Mouse (Mus musculus): ENCODE data around the gene Tmem219. TPM values are rescaled to one million over a fixed set of nuclear protein-coding genes. Genes with fewer than 3 reads are reported as not detected.

Gene Tmem219
- 25.3 and 25.7 TPM in 2 replicates for polyA plus RNA-seq (2015; fragmentation: Nextera tagmentation; extraction: Ambion mirVana)

DNA sequence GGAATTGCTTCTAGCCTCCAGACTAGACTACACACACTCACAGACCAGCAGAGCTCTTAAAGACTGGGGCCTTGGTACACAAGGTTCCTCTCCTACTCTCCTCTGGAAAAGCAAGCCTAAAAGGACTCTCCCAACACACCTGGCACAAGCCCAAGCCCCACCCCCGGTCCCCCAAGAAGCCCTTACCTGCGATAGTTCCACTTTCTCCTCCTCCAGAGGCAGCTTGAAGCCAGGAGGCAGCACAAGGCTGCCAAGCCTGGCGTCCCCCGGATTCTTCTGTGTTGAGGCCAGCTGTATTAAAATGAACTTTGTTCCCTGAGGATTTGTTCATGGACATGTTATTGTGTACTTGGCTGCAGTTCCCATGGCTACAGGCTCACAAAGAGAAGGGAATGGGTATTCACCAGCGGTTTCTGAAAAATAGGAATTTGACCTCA is at the start of gene Tmem219:
Gene Tmem219 (minus strand): TSS at position 294 of the 437 bp plus-strand sequence.
- Histone ChIP-seq H3K27ac (replicated peaks) (0 out of 2 replicates have a peak within 1 kb of the TSS, but pooled peaks have one; percentile 25), H3K4me2 (no peak within 1 kb of the TSS), H3K4me1 (replicated peaks) (peaks cover 12% of the 10 kb centered on the region), H3K9ac (no peak within 1 kb of the TSS), H3K36me3 (no peaks in the 10 kb centered on the region), H3K27me3 (no peaks in the 10 kb centered on the region), H3K4me3 (no peak within 1 kb of the TSS), H3K9me3 (no peaks in the 10 kb centered on the region)
- WGBS, result 17% methylated on average over 5 of the region's 5 CpGs
- ATAC-seq (ENCODE audit: low read depth), result no peak

DNA sequence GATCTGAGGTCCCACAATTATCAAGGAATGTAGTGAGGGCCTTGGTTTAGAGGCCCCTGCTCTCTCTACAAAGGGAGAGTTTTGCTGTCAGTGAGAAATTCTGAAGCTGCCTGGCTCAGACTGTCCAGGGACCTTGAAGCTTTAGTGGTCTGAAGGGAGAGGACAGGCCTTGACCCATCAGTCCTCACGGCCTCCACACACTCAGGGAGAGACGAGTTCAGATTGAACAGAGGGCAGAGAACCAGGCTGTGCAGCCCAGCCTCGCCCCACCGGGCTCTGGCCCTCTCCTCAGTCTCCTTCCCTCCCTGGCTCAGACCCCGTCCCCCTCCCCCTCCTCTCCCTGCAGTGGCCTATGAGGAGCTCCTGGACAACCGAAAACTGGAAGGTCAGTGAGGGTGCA is 44.6 kb upstream of the Tmem219 start:
- H3K9me3 ChIP-seq, result no peaks in the 10 kb centered on the region
- H3K4me1 ChIP-seq (replicated peaks), result no peaks in the 10 kb centered on the region
- ATAC-seq (ENCODE audit: low read depth), result no peak
- no peak overlapping the region for H3K4me2 ChIP-seq
- H3K4me3 ChIP-seq, result no peak overlapping the region
- peaks cover 17% of the 10 kb centered on the region for H3K27me3 ChIP-seq
- H3K9ac ChIP-seq, result no peak overlapping the region
- H3K27ac ChIP-seq (replicated peaks), result no peak overlapping the region
- WGBS, result 69% methylated on average over 6 of the region's 6 CpGs
- H3K36me3 ChIP-seq, result peaks cover 92% of the 10 kb centered on the region

DNA sequence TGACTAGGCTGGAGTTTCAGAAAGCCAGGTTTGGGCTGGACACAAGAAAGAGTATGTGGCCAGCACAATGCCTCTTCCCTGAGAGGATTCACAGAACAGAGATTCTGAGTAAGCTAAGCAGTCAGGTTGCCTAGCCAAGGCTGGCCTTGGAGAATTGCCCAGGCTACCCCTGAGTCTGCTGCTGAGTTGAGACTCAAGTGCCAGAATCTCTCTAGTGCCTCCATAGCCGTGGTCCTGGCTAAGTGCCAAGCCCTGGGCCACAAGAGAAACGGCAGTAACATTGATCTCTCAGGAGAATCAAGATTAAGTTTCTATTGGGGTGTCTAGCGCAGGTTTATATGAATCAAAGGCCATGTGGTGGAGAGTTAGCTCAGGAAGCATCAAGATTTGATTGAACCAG is 42.9 kb upstream of the Tmem219 start:
- no peak for ATAC-seq (ENCODE audit: low read depth)
- Histone ChIP-seq H3K4me2 (no peak overlapping the region), H3K9me3 (no peaks in the 10 kb centered on the region), H3K9ac (no peak overlapping the region), H3K27me3 (peaks cover 35% of the 10 kb centered on the region), H3K4me1 (replicated peaks) (no peaks in the 10 kb centered on the region), H3K36me3 (peaks cover 92% of the 10 kb centered on the region), H3K4me3 (no peak overlapping the region), H3K27ac (replicated peaks) (no peak overlapping the region)
- 60% methylated on average over 3 of the region's 3 CpGs for WGBS

DNA sequence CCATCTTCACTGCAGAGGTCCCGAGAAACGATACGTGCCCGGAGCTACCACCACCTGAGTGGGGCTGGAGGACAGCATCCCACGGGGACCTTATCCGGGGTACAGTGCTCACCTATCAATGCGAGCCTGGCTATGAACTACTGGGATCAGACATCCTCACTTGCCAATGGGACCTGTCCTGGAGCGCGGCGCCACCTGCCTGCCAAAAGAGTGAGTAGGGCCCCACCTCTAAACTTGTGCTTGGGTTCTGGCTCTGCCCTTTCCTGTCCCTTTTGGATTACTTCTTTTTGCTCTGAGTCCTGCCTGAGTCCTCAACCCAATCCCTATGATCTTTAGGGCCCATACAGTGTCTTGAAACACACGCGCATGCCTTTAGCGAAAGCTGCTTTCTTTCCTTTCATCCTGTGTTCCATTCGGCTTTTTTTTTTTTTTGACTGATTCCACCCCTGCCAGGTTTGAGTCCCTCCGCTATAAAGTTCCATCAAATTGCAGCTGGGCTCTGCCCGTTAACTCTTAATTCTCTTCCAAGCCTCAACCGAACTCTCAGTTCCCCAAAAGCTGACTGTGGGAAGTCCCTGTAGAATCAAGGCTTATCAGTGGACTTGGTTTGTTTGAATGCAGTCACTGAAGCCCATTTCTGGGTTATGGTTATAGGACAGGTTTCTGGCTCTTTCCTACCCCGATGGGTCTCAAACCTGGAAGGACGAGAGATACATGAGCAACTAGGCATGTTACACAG is 41.0 kb upstream of the Tmem219 start:
- peaks cover 92% of the 10 kb centered on the region for H3K36me3 ChIP-seq
- H3K9me3 ChIP-seq, result no peaks in the 10 kb centered on the region

DNA sequence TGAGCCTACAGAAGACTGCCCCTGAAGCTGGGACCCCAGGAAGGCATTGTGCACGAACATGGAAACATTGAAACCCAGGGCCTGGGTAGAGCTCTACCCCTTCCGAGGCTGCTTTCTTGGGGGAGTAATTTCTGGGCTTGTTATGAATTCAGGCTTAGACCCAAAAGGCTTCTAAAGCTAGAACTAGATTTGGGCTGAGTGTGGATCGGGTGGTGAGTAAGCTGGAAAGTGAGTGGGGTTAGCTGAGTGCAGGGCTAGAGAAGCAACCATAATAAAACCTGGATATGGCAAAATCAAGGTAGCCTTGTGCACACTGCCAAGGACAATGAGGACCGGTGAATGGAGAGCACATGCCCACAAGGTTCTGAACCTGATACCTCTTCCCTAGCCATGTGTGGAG is 39.2 kb upstream of the Tmem219 start:
- no peak for ATAC-seq (ENCODE audit: low read depth)
- H3K27me3 ChIP-seq, result peaks cover 39% of the 10 kb centered on the region
- H3K9me3 ChIP-seq, result no peaks in the 10 kb centered on the region
- H3K27ac ChIP-seq (replicated peaks), result no peak overlapping the region
- 87% methylated on average over 4 of the region's 4 CpGs for WGBS
- no peak overlapping the region for H3K9ac ChIP-seq
- no peak overlapping the region for H3K4me2 ChIP-seq
- peaks cover 91% of the 10 kb centered on the region for H3K36me3 ChIP-seq
- no peaks in the 10 kb centered on the region for H3K4me1 ChIP-seq (replicated peaks)
- no peak overlapping the region for H3K4me3 ChIP-seq

More for the DNA sequence above, 41.0 kb upstream of the Tmem219 start:
- H3K9ac ChIP-seq, result peak overlapping the region; percentile 12; the same call in 1 of the 2 replicates
- no peak overlapping the region for H3K27ac ChIP-seq (replicated peaks)
- ATAC-seq (ENCODE audit: low read depth), result no peak
- 25% methylated on average over 19 of the region's 19 CpGs for WGBS
- no peak overlapping the region for H3K4me2 ChIP-seq
- H3K4me3 ChIP-seq, result no peak overlapping the region
- H3K27me3 ChIP-seq, result peaks cover 39% of the 10 kb centered on the region
- no peaks in the 10 kb centered on the region for H3K4me1 ChIP-seq (replicated peaks)

DNA sequence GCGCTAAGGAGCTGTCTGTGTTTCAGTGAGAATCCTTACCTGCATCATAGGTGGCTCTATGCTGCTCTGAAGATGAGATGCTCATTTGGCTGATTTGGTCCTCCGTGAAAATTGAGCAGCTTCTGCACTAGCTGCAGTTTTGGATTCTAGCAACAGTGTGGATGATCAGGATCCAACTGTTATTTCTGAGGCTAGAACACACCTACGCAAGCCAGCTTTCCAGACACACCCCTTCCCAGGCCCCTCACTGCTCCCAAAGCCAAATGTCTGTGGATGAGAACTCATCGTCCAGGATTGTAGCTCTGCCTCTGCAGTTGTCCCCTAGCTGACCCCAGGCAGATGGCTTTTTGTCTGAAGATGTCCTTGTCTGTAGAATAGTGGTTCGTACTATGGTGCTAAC is 38.4 kb upstream of the Tmem219 start:
- no peak overlapping the region for H3K9ac ChIP-seq
- H3K27ac ChIP-seq (replicated peaks), result no peak overlapping the region
- H3K36me3 ChIP-seq, result peaks cover 92% of the 10 kb centered on the region
- H3K4me2 ChIP-seq, result no peak overlapping the region
- H3K9me3 ChIP-seq, result no peaks in the 10 kb centered on the region
- no peaks in the 10 kb centered on the region for H3K4me1 ChIP-seq (replicated peaks)
- WGBS, result 82% methylated on average over 5 of the region's 5 CpGs
- H3K27me3 ChIP-seq, result peaks cover 39% of the 10 kb centered on the region
- no peak overlapping the region for H3K4me3 ChIP-seq
- ATAC-seq (ENCODE audit: low read depth), result no peak

DNA sequence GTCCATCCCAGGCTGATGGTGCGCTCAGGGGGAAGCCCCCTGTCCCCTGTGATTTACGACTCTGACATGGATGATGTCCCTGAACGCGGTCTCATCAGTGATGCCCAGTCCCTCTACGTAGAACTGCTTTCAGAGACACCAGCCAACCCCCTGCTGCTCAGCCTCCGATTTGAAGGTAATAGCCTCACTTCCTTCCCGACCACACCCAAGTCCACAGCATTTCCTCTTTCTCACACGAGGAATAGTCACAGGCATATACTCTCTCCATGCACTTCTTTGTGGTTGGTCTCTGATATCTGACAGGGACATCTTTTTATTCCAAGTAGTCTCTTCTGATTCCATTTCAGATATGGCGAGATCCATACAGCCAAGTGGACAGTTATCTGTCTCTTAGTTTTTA is 37.1 kb upstream of the Tmem219 start:
- peaks cover 39% of the 10 kb centered on the region for H3K27me3 ChIP-seq
- H3K4me2 ChIP-seq, result no peak overlapping the region
- no peaks in the 10 kb centered on the region for H3K4me1 ChIP-seq (replicated peaks)
- 52% methylated on average over 9 of the region's 9 CpGs for WGBS
- H3K9ac ChIP-seq, result no peak overlapping the region
- H3K27ac ChIP-seq (replicated peaks), result no peak overlapping the region
- no peak for ATAC-seq (ENCODE audit: low read depth)
- peaks cover 88% of the 10 kb centered on the region for H3K36me3 ChIP-seq
- no peaks in the 10 kb centered on the region for H3K9me3 ChIP-seq
- H3K4me3 ChIP-seq, result no peak overlapping the region

DNA sequence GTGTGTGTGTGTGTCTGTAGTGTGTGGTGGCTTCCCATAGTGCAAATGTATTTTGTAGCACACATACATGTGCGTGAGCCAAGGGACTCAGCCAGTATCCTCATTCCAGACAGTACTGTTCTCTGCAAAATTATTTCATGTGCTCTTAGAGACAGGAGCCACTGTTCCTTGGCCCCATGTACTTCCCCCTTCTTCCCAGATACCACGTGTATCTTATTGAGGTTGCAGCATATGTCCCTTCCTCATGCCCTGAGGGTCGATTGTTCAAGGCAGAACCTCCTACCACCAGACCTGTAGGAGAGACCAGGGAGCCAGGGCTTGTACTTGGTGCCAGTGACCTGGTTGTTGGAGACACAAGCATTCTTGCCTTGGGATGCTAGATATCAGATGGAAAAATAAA is 32.4 kb upstream of the Tmem219 start:
- no peaks in the 10 kb centered on the region for H3K9me3 ChIP-seq
- H3K36me3 ChIP-seq, result peaks cover 56% of the 10 kb centered on the region
- no peak overlapping the region for H3K4me2 ChIP-seq
- H3K27me3 ChIP-seq, result peaks cover 23% of the 10 kb centered on the region
- H3K4me1 ChIP-seq (replicated peaks), result peaks cover 43% of the 10 kb centered on the region
- no peak overlapping the region; the same call in 1 of the 2 replicates for H3K9ac ChIP-seq
- H3K4me3 ChIP-seq, result no peak overlapping the region
- ATAC-seq (ENCODE audit: low read depth), result no peak
- WGBS, result 81% methylated on average over 3 of the region's 3 CpGs
- H3K27ac ChIP-seq (replicated peaks), result no peak overlapping the region

DNA sequence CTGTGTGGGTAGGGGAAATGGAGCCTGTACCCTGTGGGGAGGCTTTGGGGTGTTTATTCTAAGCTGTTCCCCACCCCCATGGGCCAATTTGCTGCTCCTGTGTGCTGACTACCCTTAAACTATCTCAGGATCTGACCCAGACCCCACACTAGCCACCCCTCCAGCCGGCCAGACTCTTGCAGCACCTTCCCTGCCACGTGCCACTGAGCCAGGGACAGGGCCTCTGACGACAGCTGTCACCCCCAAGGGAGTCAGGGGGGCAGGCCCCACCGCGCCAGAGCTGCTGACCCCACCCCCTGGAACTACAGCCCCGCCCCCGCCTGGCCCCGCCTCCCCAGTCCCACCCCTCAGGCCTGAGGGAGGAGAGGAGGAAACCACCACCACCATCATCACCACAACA is 29.9 kb upstream of the Tmem219 start:
- Histone ChIP-seq H3K4me2 (peak overlapping the region; percentile 99), H3K27ac (replicated peaks) (peak overlapping the region; percentile 94), H3K4me1 (replicated peaks) (peaks cover 67% of the 10 kb centered on the region), H3K36me3 (peaks cover 34% of the 10 kb centered on the region), H3K4me3 (peak overlapping the region; percentile 58), H3K9ac (peak overlapping the region; percentile 78), H3K9me3 (no peaks in the 10 kb centered on the region), H3K27me3 (peaks cover 25% of the 10 kb centered on the region)
- no peak for ATAC-seq (ENCODE audit: low read depth)
- WGBS, result under 1% methylated on average over 8 of the region's 8 CpGs

DNA sequence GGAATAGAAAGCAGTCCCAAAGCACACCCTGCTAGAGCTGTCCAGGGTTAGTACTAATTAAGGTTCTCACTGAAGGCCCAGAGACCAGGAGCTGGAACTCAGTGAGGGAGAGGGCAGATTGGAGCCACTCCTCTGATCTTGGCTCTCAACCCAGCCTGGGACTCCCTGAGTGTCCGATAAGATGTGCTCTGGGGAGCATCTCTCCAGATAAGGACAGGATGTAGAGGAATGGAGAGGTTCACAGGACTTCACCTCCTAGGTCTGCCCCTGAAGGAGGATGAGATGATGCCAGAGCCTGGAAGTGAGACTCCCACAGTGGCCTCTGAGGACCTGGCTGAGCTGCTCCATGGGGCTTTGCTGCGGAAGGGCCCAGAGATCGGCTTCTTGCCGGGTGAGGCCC is 29.0 kb upstream of the Tmem219 start:
- no peaks in the 10 kb centered on the region for H3K9me3 ChIP-seq
- 21% methylated on average over 4 of the region's 4 CpGs for WGBS
- ATAC-seq (ENCODE audit: low read depth), result no peak
- peak overlapping the region; percentile 99 for H3K4me2 ChIP-seq
- peak overlapping the region; percentile 94 for H3K27ac ChIP-seq (replicated peaks)
- H3K27me3 ChIP-seq, result peaks cover 25% of the 10 kb centered on the region
- H3K4me1 ChIP-seq (replicated peaks), result peaks cover 75% of the 10 kb centered on the region
- peak overlapping the region; percentile 58 for H3K4me3 ChIP-seq
- H3K36me3 ChIP-seq, result peaks cover 31% of the 10 kb centered on the region
- H3K9ac ChIP-seq, result peak overlapping the region; percentile 78

DNA sequence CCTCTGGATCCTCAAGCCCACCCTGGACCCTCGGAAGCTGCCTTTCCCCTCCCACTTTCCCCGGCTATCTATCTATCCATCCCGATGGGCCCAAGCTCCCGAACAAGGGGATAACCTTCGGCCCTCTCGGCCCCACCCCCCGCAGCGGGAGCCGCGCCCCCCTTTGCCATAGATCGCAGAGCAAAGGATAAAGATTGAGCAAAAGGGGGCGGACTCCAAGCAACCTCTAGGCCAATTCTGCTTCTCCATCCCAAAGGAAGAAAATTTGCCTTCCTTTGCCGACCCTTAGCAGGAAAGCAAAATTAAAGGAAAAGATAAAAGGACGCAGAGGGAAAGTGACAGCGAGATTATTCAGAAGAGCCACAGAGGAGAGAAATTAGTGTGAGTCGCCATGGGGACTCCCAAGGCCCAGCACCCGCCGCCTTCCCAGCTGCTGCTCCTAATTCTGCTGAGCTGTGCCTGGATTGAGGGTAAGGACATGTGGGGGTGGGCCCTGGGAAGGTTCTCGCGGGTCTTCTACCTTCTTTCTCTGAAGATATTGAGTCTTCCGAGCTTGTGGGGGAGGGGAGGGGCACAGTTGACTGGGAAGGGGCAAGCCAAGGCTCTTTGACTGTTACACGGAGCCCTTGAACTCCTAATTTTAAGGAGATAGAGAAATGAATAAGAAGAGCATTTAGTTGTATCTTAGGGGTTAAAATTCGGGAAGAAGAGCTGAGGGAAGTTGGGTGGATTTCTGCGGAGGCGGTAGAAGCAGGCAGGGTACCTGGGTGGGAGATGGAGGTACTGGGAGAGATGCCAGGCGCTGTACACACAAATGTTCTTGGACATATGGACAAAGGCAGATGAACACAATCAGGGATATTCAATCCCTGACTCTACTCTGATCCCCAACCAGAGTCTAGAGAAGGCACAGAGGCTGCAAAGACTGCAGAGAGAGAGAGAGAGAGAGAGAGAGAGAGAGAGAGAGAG is 28.2 kb upstream of the Tmem219 start:
- 6% methylated on average over 26 of the region's 26 CpGs for WGBS
- H3K27me3 ChIP-seq, result peaks cover 25% of the 10 kb centered on the region
- peaks cover 78% of the 10 kb centered on the region for H3K4me1 ChIP-seq (replicated peaks)
- H3K4me2 ChIP-seq, result peak overlapping the region; percentile 99
- H3K9ac ChIP-seq, result peak overlapping the region; percentile 78
- no peak for ATAC-seq (ENCODE audit: low read depth)
- H3K4me3 ChIP-seq, result peak overlapping the region; percentile 58
- H3K9me3 ChIP-seq, result no peaks in the 10 kb centered on the region
- peaks cover 31% of the 10 kb centered on the region for H3K36me3 ChIP-seq
- peak overlapping the region; percentile 94 for H3K27ac ChIP-seq (replicated peaks)
